Mouse (Mus musculus) natural killer cell, adult 2 months (primary cell): ENCODE measurements at regions not wholly inside any gene's neighbourhood (a gene's known extent, or its start where the extent isn't known, plus 50 kb on each side); places are given as distances from the start of the nearest gene placed in this dataset.

ENCODE experiments used
- DNase-seq, 2 experiments: peaks; one replicate each; pipeline ENCODE4 v3.0.0; 2022; ENCODE audit warnings: low spot score in 2 of 2

DNA sequence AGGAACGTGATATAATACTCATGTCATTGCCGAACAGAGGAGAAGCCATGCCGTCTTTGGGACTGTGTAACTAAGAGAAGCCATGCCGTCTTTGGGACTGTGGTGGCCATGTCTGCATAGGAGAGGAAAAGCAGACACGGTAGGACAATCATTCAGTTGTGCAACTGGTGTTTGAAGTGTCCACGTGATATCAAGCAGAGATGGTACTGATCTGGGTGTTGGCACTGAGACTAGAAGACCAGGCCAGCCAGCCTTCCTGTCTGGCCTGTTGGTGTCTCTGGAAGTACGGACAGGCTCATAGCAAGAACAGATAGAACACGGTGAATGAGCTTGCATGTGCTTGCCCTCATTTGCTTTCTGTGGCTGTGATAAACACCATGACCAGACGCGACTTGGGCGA is 175.7 kb downstream of the Slc38a4 start:
- DNase-seq = no peak

DNA sequence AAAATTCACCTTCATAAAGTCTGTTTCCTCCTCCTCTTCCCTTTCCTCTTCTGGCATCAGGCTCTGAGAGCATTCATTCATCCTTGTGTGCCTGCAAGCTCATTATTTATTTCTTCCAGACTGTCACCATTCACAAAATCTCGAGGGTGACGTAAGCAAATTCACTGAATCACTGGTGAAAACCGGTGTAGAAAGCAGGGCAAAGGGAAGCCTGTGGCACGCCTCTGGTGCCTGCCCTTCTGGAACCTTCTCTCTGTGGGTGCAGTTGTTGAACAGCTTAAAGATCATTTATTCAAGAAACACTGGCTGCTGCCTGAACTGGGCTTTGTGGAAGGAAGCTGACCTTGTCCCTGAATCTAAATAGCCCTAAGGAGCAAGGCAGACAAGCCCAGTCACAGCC is 177.0 kb downstream of the Slc38a4 start:
- DNase-seq = no peak

GRCm38 (mm10) chr15:96877931-96878330 is 177.8 kb downstream of the Slc38a4 start:
- DNase-seq = no peak

- no peak for DNase-seq
Measured at GRCm38 (mm10) chr15:96877271-96877670, 177.7 kb upstream of the Slc38a2 start.

DNA sequence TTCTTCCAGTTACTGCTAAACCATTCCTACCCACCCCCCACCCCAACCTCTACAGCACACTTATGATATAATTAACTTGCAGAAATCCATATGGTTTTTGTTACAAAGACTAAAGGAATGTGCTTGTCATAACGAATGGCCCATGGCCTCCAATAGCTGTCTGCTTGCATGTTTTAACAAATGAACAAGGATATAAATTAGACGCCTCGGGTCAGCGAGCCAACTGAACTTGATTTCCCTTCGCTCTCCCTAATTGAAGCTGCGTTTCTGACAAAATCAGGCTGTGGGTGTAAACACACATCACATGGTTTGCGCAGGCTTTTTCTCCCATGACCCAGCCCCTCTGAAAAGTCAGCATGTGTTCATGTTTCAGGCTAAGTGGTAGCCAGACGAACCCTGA is 174.6 kb upstream of the Slc38a2 start:
- DNase-seq = no peak

DNA sequence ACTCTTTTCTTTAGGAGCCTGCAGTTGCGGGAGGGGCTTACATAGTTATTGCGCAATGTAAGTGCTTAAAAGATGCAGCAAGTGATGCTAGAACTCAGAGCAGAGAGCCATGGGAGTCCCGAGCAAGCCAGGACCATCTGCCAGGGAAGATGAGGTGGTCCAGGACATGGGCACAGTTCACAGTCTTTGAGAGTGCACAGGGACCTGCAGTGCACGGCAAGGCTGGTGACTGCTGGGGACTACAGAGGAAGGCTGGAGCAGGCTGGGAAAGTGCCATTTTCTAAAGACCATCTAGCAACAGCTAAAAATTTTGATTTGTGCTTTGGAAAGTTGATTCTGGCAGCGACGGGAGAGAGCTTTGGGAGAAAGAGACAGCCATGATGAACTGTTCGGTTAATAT is 174.0 kb upstream of the Slc38a2 start:
- DNase-seq = no peak

DNA sequence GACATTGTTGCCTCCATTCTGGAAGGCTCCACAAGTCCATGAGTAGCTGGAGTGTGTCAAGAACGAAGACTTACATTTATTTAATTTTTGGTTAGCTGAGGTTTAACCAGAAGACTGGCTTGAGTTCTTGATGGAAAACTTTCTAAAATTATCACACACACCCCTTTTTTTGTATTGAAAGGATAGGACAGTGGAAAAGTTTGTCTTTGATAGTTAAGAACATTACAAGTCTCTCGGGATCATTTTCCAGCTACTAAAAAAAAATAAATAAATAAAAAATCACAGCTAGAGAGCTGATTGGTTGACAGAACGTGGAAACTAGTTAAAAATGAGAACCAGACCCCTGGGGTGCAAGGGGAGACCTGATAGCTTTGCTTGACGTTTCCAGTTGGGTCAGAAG is 173.6 kb upstream of the Slc38a2 start:
- DNase-seq = no peak

DNA sequence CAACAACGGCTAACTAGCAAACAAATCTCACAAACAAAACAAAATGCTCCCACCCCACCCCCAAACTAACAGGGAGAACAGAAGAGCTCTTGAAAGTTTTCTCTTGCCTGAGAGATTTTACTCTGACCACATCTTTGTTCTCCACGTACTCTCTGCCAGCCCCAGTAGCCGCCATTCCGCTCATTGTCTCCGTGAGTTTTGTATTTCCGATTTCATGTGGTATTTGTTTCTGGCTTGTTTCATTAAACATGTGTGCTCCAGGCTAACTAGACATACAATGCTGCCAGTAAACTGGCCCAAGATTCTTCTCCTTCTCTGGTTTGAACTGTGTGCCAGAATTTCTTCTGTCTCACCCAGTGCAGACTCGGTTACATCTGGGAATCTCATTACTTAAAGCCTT is 168.2 kb upstream of the Slc38a2 start:
- no peak for DNase-seq

DNA sequence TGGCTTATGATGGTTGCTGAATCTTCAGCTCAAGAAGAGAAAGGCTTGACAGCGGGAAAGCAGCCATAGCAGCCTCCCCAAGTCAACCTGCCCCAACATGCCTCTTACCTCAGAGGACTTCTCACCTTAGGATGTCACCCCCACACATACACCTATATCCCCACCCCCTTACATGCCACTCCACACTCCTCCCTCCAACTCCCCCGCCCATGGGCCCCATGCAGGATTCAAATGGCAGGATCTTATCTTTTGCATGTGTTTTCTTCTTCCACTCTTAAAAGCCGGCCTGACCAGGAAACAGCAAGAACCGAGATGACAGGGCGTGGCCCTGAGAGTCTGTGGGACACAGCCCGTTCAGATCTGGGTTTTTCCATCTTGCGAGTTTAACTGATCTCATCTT is 166.4 kb upstream of the Slc38a2 start:
- no peak for DNase-seq

DNA sequence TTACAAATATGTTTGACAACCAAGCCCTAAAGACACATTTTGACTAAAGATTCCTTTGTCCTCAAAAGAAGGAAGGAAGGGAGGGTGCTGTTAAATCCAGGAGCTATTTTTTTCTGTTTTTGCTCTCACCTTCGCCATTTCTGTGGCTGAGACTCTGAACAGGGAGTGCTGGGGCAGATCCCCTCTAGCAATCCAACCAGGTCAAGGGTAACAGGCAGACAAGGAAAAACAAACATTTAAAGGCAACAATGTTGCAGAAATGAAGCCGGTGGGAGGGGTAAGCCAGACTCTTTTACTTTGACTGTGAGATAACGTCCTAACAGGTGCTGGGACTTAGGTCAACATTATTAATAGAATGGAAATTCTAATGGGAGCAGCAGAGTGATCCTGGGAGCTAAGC is 158.2 kb upstream of the Slc38a2 start:
- no peak for DNase-seq

GRCm38 (mm10) chr15:96851970-96852768 is 152.6 kb upstream of the Slc38a2 start:
- DNase-seq = no peak

DNA sequence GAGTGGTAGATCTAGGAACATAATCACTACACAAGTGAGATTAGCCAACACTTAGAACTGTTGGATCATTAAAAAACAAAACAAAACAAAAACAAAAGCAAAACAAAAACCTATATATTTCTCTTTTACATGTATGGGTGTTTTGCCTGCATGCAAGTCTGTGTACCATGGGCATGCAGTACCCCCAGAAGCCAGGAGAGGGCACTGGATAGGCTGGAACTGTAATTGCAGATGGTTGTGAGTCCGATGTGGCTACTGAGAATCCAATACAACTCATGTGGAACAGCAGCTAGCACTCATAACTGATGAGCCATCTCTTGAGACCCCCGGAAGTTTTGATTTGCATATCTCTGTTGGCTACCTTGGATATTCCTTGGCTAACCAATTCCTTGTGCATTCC is 148.6 kb upstream of the Slc38a2 start:
- DNase-seq = peak in 1 of 2 experiments; percentile 38

- no peak for DNase-seq
Measured at GRCm38 (mm10) chr15:96845221-96845620, 145.7 kb upstream of the Slc38a2 start.

DNA sequence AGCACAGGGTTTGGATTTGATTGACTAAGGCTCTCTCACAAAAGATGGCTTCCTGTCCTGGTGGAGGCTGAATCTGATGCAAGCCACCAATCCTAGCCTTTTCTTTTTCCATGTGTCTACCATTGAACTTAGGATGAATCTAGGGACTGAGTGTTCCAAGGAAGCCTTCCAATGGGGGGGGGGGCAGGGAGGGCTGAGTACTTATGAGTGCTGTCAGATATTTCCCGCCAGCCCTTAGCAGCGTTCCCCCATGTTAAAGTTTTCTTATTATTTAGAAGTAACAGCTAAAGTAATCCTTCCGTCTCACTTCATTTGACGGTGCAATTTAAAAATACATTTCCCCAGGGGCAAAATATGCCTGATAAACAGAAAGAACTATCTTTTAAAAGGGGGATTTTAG is 144.8 kb upstream of the Slc38a2 start:
- DNase-seq = no peak

DNA sequence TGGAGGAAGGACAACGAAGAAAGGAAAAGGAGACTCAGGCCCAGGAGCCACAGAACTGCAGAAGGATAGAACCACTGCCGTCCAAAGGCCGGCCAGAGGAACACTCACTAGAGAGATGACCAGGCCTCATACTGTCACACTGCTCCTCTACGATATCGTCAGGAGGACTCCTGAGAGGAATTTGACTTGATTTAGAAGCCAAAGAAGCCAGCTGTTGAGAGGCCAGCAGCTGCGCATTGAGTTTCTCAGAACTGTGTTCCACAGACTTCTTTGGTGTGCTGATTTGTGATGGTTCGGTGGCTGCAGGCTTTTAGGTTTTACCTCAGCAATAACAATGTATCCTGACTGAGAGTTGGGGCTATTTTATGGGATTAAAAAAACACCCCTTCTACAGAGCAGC is 144.1 kb upstream of the Slc38a2 start:
- no peak for DNase-seq

- DNase-seq = no peak
Measured at GRCm38 (mm10) chr15:96842881-96843280, 143.4 kb upstream of the Slc38a2 start.

GRCm38 (mm10) chr15:96836670-96837069 is 137.1 kb upstream of the Slc38a2 start:
- no peak for DNase-seq

GRCm38 (mm10) chr15:96834862-96835261 is 135.3 kb upstream of the Slc38a2 start:
- no peak for DNase-seq

DNA sequence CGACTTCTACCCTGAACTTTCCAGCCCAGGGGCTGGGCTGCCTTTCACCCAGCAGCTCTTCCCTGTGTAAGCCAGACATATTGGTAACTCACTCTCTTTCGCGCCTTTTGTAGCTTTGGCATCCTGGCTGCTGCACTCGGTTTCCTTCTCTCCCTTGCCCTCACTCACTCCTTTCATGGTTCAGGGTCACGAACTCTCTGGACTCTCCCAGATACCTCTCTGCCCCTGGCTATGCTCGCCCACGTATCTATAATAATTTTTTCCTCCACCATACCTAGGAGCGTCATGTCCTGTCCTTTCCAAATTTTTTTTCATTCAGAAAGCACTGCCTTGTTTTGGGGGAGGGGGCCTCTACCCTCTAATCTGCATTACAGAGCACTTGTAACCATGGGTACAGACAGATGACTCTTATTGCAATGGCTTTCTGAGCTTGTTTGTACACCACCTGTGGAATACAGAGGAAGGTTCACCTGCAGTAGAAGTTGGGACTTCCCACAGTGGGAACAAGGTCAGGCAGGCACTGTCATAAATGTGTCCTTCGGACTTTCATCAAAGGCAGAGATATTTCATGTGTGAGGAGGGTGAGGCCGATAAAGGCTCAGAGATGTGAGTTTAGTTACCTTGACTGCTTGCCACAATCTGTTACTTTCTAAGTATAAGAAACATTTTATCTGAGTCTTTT is 134.8 kb upstream of the Slc38a2 start:
- no peak for DNase-seq

GRCm38 (mm10) chr15:96832389-96832788 is 132.9 kb upstream of the Slc38a2 start:
- no peak for DNase-seq

DNA sequence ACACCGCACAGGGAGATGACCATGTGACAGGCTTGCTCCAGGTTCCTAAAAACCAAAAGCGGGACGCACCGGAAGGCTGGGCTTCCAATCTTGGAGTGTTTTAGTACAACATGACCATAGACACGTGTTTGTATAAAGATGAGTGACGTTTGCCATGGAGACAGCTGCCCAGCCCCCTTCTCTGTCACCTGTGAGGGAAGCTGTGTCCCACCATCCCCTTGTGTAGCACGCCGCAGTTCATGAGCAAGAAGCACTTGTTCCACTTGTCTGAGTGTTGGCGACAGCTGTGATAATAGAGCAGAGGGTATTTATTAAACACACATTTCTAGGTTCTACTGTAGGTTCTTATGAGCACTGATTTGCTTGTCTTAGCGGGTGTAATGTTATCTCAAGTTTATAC is 131.7 kb upstream of the Slc38a2 start:
- no peak for DNase-seq

DNA sequence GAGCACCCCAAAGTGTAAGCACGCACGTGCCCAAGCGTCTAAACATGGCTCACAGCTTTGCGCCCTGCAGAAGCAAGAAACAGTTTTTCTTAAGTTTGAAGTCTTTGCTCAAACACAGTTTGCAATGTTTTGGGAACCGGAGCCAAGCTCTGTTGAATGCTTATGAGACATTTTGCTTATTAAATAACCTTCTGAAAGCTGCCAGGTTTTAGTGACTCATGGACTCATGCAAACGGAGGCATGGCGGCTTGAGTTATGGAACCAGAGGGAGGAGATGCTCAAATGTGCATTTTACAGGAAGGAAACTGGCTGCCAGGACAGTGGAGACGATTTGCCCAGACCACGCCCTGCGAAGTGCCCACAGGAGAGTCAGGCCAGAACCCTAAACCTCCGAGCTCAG is 131.0 kb upstream of the Slc38a2 start:
- no peak for DNase-seq

- DNase-seq = no peak
Measured at GRCm38 (mm10) chr15:96829941-96830340, 130.4 kb upstream of the Slc38a2 start.

- DNase-seq = no peak
Measured at GRCm38 (mm10) chr15:96828681-96829080, 129.2 kb upstream of the Slc38a2 start.
